Mouse (Mus musculus): ENCODE results near the gene Mgat4c.

Mgat4c gene

GRCm38 (mm10) chr10:101681437-101681912 is at the start of gene Mgat4c:
Mgat4c (plus strand) TSS chr10:101681487.
- no peak for DNase-seq

- DNase-seq, result no peak
These were observed 46.0 kb upstream of the Mgat4c start for GRCm38 (mm10) chr10:101635266-101635665.

DNA sequence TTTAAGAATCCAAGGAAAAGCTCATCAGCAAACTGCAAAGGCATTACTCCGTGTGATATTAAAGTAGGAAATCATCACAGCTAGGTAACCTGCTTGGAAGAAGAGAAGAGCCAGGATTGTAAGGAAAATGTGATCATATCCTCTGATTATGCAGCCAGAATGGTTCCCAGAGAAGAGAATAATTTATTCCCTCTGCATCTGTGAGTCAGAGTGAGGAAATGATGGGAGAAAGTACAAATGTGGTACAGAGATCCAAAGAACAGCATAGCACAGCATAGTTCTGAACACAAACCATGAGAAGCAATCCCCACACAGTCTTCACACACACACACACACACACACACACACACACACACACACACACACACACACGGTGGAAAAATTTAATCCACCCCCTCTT is 40.2 kb upstream of the Mgat4c start:
- DNase-seq, result no peak

DNA sequence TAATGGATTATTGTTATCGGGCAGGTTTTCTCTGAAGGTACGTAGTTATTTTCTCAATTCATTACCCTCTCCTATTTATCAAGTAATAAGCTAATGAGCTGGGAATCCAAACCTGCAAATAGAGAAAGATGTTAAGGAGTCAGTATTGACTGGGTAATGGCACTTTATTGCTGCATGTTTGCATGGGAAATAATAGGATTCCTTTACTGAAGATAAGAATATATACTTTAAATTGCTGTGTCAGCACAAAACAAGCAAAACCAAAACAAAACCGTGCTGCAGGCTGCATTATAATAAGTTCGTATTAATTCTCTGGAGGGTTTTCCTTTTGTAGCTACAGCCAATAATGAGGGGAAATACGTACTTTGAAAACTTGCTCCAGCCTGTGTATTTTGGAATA is 627 bp downstream of the Mgat4c start:
- DNase-seq, result no peak

DNA sequence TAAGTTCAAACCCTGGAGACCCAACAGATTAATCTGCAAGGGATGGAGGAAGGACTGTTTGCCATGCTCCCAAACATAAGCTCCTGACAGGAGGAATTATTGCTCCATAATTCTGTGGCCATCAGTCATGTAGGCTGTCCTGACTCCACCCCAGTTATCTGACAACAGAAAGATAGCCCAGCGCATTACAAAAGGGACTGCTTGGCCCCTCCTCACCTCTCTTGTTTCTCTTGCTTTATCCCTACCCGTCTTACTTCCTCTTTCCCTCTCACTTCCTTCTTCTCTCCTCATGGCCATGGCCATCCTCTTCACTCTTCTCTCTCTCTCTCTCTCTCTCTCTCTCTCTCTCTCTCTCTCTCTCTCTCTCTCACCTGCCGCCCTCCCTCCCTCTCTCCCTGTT is 80.5 kb downstream of the Mgat4c start:
- DNase-seq, result no peak

DNA sequence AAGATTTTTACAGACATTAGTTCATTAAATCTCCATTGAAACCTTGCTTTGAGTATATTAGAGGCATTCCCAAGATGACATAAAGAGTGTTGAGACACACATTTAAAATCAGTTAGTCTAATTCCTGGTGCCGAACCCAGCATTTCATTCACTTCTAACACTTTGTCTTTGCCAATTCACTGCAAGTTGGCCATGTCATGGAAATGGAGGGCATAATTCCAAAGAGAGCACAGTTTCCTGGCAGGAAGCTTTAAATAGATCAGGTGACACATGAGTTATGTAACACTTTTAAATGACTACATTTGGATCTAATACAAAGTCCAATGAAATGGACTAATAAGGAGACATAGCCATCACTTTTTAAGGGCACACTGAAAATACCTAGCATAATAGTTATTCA is 89.4 kb downstream of the Mgat4c start:
- DNase-seq, result no peak

DNA sequence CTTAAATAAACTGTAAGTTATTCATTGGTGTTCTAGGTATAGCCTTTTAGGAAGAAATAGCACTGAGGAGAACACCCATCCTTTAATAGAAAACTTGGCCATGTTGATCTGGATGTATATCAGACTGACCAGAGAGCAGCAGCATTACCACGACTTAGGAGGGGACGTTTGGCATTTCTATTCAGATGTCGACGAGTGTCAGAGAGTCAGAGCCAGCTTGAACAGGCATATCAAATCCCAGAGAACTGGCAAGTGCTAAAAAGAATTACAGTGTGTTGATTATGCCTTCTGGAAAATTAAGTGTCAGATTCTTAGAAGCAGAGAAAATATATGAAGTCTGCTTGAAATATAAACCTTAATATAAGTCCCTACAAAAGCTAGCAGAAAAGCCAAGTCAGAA is 89.9 kb downstream of the Mgat4c start:
- no peak for DNase-seq

GRCm38 (mm10) chr10:101783161-101783744 is 102.0 kb downstream of the Mgat4c start:
- no peak for DNase-seq

GRCm38 (mm10) chr10:101795507-101795906 is 114.2 kb downstream of the Mgat4c start:
- no peak for DNase-seq

DNA sequence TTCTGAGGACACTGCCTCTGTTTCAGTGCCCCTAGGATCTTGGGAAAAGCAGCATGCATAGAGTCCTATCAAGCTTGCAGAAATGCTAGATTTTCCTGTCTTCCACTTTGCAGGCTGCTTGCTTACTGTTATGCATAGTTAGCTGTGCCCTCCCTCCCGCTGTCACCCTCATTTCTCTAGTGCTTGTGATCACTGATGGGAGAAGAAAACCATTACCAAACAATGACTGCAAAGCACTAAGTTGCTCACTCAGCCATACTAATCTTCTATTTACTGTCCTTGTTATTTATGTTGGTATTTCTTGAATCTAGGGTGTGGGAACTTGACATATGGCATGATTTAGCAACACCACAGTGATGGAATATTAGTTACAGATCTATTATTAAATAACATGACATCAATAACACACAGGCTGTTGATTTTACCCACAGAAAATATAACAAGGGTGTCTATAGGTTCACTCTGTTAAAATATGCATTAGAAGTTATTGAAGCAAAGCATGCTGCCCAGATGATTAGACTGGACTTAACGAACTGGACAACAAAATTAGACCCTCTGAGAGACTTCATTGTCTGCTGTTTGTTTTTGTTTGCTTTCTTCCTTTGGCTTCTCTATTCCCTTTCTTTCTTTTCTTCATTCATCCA is 117.7 kb downstream of the Mgat4c start:
- no peak for DNase-seq

DNA sequence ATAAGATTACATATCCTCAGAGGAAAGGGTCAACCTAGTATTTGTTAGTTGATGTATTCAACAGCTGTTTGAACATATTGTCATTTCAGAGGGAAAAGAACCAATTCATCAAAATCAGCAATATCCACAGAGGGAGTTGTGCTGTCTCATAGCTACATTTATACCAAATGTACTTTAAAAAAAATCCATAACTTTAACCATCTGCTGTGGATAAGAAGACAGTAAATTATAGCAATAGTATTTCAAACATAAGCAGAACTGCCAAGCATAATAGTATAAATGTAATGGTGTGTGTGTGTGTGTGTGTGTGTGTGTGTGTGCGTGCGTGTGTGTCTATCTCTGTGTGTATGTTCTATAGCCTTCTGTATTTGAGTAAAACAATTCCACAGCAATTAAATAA is 127.5 kb downstream of the Mgat4c start:
- no peak for DNase-seq

DNA sequence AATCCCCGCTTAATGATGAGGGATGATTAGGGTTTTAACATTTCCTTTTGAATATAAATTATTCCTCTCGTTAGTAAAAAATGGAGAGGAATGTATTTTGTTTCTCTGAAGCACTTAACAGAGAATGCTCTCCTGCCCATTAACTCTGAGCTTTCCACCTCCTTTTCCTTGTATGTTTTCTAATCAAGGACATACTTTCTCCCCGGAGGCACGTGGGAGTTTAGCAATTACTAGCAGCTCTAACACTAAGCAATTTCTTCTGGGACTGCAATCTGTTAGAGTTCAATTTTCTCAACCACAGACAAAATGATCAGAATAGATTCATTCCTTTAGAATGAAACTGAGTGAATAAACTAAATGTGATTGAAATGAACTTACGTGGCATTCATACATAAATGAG is 135.6 kb downstream of the Mgat4c start:
- no peak for DNase-seq

- no peak for DNase-seq
These were observed 146.7 kb downstream of the Mgat4c start for GRCm38 (mm10) chr10:101827944-101828343.

DNA sequence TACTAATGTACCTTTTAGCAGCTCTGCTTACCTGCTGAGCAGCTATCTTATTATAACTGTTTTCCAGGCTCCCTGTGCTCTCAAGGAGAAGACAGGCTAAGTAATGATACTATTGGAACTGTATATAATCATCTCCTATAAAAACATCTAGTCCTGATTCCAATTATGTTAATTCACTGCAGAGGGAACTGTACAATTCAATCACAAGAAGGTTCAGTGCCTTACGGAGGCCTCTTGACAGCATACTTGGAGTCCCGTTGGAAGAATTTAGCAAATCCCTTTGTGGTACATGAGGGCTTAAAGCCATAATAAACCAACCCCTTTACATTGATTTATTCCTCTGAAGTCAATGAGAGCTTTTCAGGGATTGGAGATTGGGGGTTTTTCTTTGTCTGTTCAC is 174.8 kb downstream of the Mgat4c start:
- no peak for DNase-seq

DNA sequence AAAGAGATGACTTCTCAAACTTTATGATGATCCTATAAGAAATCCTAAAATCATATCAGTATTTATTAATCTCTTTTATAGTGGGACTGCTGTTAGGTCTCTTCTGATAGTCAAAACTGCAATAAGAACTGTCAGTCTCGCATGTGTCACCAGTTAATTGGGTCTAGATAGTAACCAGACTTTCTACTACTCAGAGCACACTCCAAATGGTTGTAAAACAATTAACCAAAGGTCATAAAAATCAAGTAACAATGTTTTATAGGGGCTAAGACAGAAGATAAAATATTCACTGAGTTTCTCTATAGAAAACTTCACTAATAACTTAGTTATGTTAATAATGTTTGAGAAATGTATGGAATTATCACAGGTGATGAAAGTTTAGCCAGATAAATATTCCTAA is 208.6 kb downstream of the Mgat4c start:
- DNase-seq, result no peak

DNA sequence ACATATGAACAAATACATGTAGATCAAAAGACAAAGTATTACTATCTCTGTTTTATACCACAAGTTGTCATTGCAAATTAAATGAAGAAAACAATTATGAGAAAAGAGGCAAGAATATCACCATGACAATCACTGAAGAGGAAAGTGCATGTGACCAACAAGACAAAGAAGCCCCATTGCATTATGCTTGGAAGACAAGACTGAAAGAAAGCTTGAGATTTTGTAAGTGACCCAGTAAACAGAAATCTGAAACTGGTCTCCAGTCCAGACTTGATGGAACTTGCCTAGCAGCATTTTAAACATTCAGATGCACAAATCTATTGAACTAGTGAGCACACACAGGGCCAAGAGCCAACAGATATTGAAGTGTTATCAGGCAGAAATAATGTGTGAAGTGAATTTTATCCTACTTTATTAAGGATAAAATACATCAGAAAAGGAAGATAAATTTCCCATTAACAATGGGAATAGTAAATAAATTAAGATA is 236.1 kb downstream of the Mgat4c start:
- DNase-seq, result no peak

DNA sequence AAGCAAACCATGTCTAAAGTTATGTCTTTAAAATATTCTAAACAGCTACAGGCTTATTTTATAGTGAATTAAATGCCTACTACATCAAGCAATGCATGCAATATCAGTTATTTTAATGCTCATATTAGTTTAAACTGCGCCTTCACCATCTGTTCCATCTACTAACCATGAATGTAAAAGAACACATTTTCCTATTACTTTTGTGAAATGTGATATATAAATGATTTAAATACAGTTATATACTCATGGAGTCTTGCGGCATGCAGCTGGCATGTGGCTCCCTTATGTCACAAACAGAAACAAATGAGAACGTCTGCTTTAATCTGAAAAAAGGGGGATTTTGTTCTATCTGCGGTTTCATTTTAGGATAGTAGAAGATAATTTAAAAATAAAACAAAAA is 316.3 kb downstream of the Mgat4c start:
- DNase-seq, result no peak

- DNase-seq, result no peak
These were observed 361.2 kb downstream of the Mgat4c start for GRCm38 (mm10) chr10:102042513-102042912.

- DNase-seq, result no peak
These were observed 374.9 kb downstream of the Mgat4c start for GRCm38 (mm10) chr10:102056218-102056617.

GRCm38 (mm10) chr10:102056975-102057565 is 375.8 kb downstream of the Mgat4c start:
- DNase-seq, result no peak

GRCm38 (mm10) chr10:102074541-102075398 is 393.5 kb downstream of the Mgat4c start:
- no peak for DNase-seq

DNA sequence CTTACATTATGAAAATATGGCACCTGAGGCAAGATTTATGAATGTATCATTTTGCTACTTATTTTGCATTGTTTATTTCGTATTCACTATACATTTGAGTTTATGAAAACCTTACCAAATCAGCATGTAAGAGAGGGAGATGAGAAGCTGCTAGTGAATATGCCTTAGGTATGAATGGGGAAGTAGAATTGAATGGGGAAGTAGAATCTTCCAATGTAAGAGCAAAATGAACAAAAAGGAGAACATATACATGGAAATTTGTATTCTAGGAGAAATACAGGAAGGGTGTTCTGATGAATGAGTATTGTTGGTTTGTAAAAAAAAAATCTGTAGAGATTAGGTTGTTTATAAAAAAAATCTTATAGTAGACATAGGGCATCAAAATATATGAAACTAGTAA is 441.9 kb downstream of the Mgat4c start:
- DNase-seq, result no peak

DNA sequence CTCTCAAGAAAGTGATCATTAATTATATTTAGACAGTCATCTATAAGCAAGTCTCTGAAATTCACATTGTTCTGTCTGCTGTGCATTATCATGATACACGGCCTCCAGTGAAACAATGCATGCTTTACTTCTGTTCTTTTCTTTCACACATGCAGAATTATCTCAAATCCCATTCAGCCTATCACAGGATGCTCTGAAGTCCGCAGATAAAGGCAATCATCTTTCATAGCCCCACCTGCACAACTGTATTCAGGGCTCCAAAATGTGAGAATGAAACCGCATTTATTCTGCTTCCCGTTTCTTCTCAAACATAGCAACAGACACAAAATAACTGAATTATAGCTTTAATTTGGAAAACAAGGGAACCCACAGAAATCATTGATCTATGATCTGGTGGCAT is 446.1 kb downstream of the Mgat4c start:
- DNase-seq, result no peak

Measured in kidney, postnatal 36 days (tissue).